ENCODE assay signal across 9 mouse cellular contexts in genomic region chr13:92639093-92640014, GRCm38 (mm10). TPM values are rescaled to one million over a fixed set of nuclear protein-coding genes. Genes with fewer than 3 reads are reported as not detected.
DNase-seq lines count a peak whose midpoint lies in the region; ATAC-seq and TF ChIP-seq lines count a peak whose summit lies in the region.
"Had no signal": no experiment of that assay in that cellular context is flagged by ENCODE, and none has a peak within 500 bp of the region (broad histone marks: within the 10 kb centered on the region; RNA-seq: fewer than 3 reads in every experiment).

No protein-coding gene starts in this region.

- H3K4me2 ChIP-seq in kidney, postnatal 0 days (ENCODE audit: low read length): no peak overlapping the region
- H3K4me2 ChIP-seq in forebrain, embryonic 16.5 days (ENCODE audit: low read length): no peak overlapping the region

- H3K9ac ChIP-seq in kidney, postnatal 0 days (ENCODE audit: low read depth, low read length): no peak overlapping the region
- H3K9ac ChIP-seq in forebrain, embryonic 16.5 days (replicated peaks; ENCODE audit: low read depth, low read length): no peak overlapping the region

- no peak for TF ChIP-seq POLR2A in spleen, adult 2 months (IDR thresholded peaks at IDR 0.05; ENCODE audit: low read depth, low read length)

- TF ChIP-seq CTCF in kidney, postnatal 0 days (IDR thresholded peaks at IDR 0.05; ENCODE audit: low read depth): no peak
- no peak for TF ChIP-seq CTCF in spleen, adult 2 months (IDR thresholded peaks at IDR 0.05; ENCODE audit: extremely low read depth, insufficient read depth, insufficient read length, insufficient replicate concordance)

- H3K27ac ChIP-seq in kidney, postnatal 0 days: no peak overlapping the region
- peak overlapping the region; percentile 66 for H3K27ac ChIP-seq in spleen, adult 2 months (ENCODE audit: insufficient read depth, low read length)
- H3K27ac ChIP-seq in forebrain, embryonic 16.5 days (ENCODE audit: low read length): no peak overlapping the region

- no peaks in the 10 kb centered on the region for H3K36me3 ChIP-seq in kidney, postnatal 0 days (ENCODE audit: insufficient read depth, low read length)
- H3K36me3 ChIP-seq in spleen, adult 2 months (ENCODE audit: control insufficient read depth, insufficient read depth, low read length): no peaks in the 10 kb centered on the region
- no peaks in the 10 kb centered on the region for H3K36me3 ChIP-seq in forebrain, embryonic 16.5 days (ENCODE audit: control insufficient read depth, insufficient read depth)

- H3K27me3 ChIP-seq in kidney, postnatal 0 days (ENCODE audit: insufficient read depth, low read length): no peaks in the 10 kb centered on the region
- no peaks in the 10 kb centered on the region for H3K27me3 ChIP-seq in spleen, adult 2 months (ENCODE audit: control insufficient read depth, insufficient read depth, low read length)
- H3K27me3 ChIP-seq in forebrain, embryonic 16.5 days (replicated peaks; ENCODE audit: control insufficient read depth, insufficient read depth, low read length): no peaks in the 10 kb centered on the region

- peak; percentile 59 for DNase-seq in kidney, postnatal 0 days (ENCODE audit: low spot score)
- no peak for DNase-seq in kidney, postnatal 36 days
- DNase-seq in c-Kit-positive CD71-positive TER-119-negative erythroid progenitor cells, embryonic 14.5 days (ENCODE audit: low read depth): peak; percentile 40
- DNase-seq in left cerebral cortex, postnatal 36 days (ENCODE audit: low spot score in 2 of 2): peak; percentile 77 to 79
- peak; percentile 45 to 61 for DNase-seq in spleen, adult 2 months (ENCODE audit: low read depth in 1 of 2, low spot score in 2 of 2)
- DNase-seq in retina, embryonic 14.5 days (ENCODE audit: low spot score): no peak
- DNase-seq in cerebellum, postnatal 25 days: no peak
- DNase-seq: adrenal gland, postnatal 14 days had no signal

- intact Hi-C loops in left cerebral cortex, postnatal 36 days (cut with DNase I): no loop called here

- WGBS in kidney, postnatal 0 days: 43% methylated on average over 12 of the region's 12 CpGs
- WGBS in spleen, adult 2 months: 28% methylated on average over 12 of the region's 12 CpGs
- 78% methylated on average over 12 of the region's 12 CpGs for WGBS in forebrain, embryonic 16.5 days

- H3K4me3 ChIP-seq in kidney, postnatal 0 days (replicated peaks; ENCODE audit: low read depth, low read length): no peak overlapping the region
- H3K4me3 ChIP-seq in spleen, adult 2 months (ENCODE audit: extremely low read depth, insufficient read depth, insufficient read length): no peak overlapping the region
- H3K4me3 ChIP-seq in forebrain, embryonic 16.5 days (replicated peaks; ENCODE audit: low read length): no peak overlapping the region

- ATAC-seq in kidney, postnatal 0 days (replicated peaks; ENCODE audit: low FRiP score, low read depth): no peak
- no peak for ATAC-seq in forebrain, embryonic 16.5 days

- H3K9me3 ChIP-seq in kidney, postnatal 0 days (replicated peaks; ENCODE audit: low read length): no peaks in the 10 kb centered on the region
- H3K9me3 ChIP-seq in forebrain, embryonic 16.5 days (ENCODE audit: control insufficient read depth, low read length): no peaks in the 10 kb centered on the region

- H3K4me1 ChIP-seq in kidney, postnatal 0 days (replicated peaks; ENCODE audit: insufficient read depth, low read length): peaks cover 25% of the 10 kb centered on the region; the same call in 1 of the 2 replicates
- peaks cover 28% of the 10 kb centered on the region; the same call in 1 of the 2 replicates for H3K4me1 ChIP-seq in spleen, adult 2 months (ENCODE audit: control insufficient read depth, insufficient read depth, insufficient read length)
- H3K4me1 ChIP-seq in forebrain, embryonic 16.5 days (replicated peaks; ENCODE audit: control insufficient read depth, insufficient read depth, low read length): peaks cover 8% of the 10 kb centered on the region; the same call in 1 of the 2 replicates

RNA-seq across cellular contexts. Expression of gene Serinc5, which starts 28.5 kb away (rescaled TPM):
- polyA plus RNA-seq in kidney, postnatal 0 days (2015; fragmentation: Nextera tagmentation; extraction: Ambion mirVana): 14.3 and 14.8 TPM in 2 replicates
- 10 to 100 TPM; 62.4 to 69.0 TPM for total RNA-seq in left cerebral cortex, postnatal 36 days (2021)
- polyA plus RNA-seq in spleen, adult 2 months (2012; rRNA removed): 16.4 and 23.8 TPM in 2 replicates
- polyA plus RNA-seq in forebrain, embryonic 16.5 days (2015; fragmentation: Nextera tagmentation; extraction: Ambion mirVana): 21.6 and 28.8 TPM in 2 replicates

Comparison
In these comparisons a context has a peak if more than half of its experiments do, and no peak if none do; other contexts are left out.
1. DNase-seq: peak in kidney, postnatal 0 days (single experiment), c-Kit-positive CD71-positive TER-119-negative erythroid progenitor cells, embryonic 14.5 days (single experiment), left cerebral cortex, postnatal 36 days (2 of 2) and spleen, adult 2 months (2 of 2); none in kidney, postnatal 36 days (0 of 2), retina, embryonic 14.5 days (single experiment) and cerebellum, postnatal 25 days (0 of 2).